Mouse (Mus musculus) liver, embryonic 13.5 days (tissue): Measurements from ENCODE around the gene Ldhd. TPM values are rescaled to one million over a fixed set of nuclear protein-coding genes. Genes with fewer than 3 reads are reported as not detected.

Experiments used
- ATAC-seq: fragments of 200-750 bp; cut with Nextera tagmentation; 2 replicates; pipeline ENCODE4 v1.8.0; 2017; ENCODE audit warnings: low read depth, mild to moderate bottlenecking, moderate number of reproducible peaks, moderate library complexity
- DNase-seq: peaks from one replicate; pipeline ENCODE4 v3.0.0; 2022
- H3K27ac ChIP-seq: fragments of 300-500 bp; sonication (generic); 2 replicates; pipeline ENCODE4 v1.5.1; 2015; ENCODE audit warnings: moderate library complexity, mild to moderate bottlenecking, inconsistent platforms
- H3K27me3 ChIP-seq: fragments of 300-500 bp; sonication (generic); 2 replicates; pipeline ENCODE4 v1.6.1; 2015; ENCODE audit warnings: mild to moderate bottlenecking, inconsistent platforms
- H3K36me3 ChIP-seq: fragments of 300-500 bp; sonication (generic); 2 replicates; pipeline ENCODE4 v1.6.1; 2015; ENCODE audit warnings: mild to moderate bottlenecking, inconsistent platforms
- H3K4me1 ChIP-seq: fragments of 300-500 bp; sonication (generic); replicated peaks from 2 replicates; pipeline ENCODE4 v1.6.1; 2015; ENCODE audit warnings: inconsistent platforms
- H3K4me2 ChIP-seq: fragments of 300-500 bp; sonication (generic); 2 replicates; pipeline ENCODE4 v1.6.1; 2015; ENCODE audit warnings: inconsistent platforms, mild to moderate bottlenecking, moderate library complexity
- H3K4me3 ChIP-seq: fragments of 300-500 bp; sonication (generic); replicated peaks from 2 replicates; pipeline ENCODE4 v1.5.1; 2015; ENCODE audit warnings: mild to moderate bottlenecking, inconsistent platforms
- H3K9ac ChIP-seq: fragments of 300-500 bp; sonication (generic); 2 replicates; pipeline ENCODE4 v1.6.1; 2015; ENCODE audit warnings: mild to moderate bottlenecking, inconsistent platforms
- H3K9me3 ChIP-seq: fragments of 300-500 bp; sonication (generic); replicated peaks from 2 replicates; pipeline ENCODE4 v1.6.1; 2016; ENCODE audit warnings: inconsistent platforms
- WGBS: fragments of 180-500 bp; shearing (Covaris S2); methylation state at CpG from one replicate; pipeline ENCODE4 v1.1.7; 2015; ENCODE audit not compliant: insufficient replicate concordance; 5-methylcytosine and 5-hydroxymethylcytosine counted together
- polyA plus RNA-seq: library from polyadenylated mRNA; unstranded; fragments of >200 nt; fragmentation: Nextera tagmentation; extraction: Ambion mirVana; gene quantifications from 2 replicates; pipeline ENCODE4 v1.2.1, GENCODE M21; 2015

Gene Ldhd
- polyA plus RNA-seq, 1 experiment from 2014 or later = 0.10 TPM

DNA sequence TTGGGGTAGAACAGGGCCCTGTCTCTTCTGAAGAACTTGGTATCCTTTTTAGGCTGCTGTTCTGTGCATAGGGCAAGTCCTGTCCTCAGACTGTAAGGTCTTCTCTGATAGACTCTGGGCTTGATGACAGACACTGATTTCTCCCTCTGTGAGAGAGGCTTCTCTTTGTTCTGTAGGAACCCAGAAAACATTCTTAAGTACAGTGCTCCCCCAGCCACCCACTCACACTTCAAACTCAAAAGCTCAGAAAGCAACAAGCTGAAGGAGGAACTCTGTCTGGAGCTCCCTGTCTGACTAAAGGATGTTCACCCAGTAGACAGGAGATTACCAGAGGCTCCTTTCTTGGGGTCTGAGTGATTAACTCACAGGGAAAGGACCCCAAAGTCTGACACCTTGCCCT is 53.7 kb downstream of the Ldhd start:
- DNase-seq (no peak), ATAC-seq (no peak)
- H3K27me3 ChIP-seq = no peaks in the 10 kb centered on the region
- H3K9ac ChIP-seq = no peak overlapping the region
- no peaks in the 10 kb centered on the region for H3K9me3 ChIP-seq
- peaks cover 38% of the 10 kb centered on the region for H3K4me1 ChIP-seq
- H3K27ac ChIP-seq = no peak overlapping the region
- H3K4me3 ChIP-seq = no peak overlapping the region
- 0 out of 2 replicates have a peak, but pooled peaks cover 3% of the 10 kb centered on the region for H3K36me3 ChIP-seq
- H3K4me2 ChIP-seq = no peak overlapping the region

DNA sequence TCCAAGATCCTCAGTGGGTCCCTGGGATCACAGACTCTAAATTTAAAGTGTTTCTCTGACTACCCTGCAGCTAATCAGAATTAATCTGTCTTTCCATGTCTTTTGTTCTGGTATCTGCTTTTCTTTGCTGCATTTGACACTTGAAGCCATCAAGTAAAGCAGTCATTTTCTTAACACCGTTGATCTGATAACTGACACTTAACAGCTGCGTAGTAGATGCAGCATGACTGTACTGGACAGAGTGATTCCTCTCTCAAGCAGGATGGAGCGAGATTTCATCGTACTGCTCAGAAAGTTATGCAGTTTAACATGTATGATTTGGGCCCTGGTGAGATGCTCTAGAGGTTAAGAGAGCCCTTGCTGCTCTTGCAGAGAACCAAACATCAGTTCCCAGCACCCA is 54.7 kb downstream of the Ldhd start:
- Histone ChIP-seq H3K4me1 (peaks cover 46% of the 10 kb centered on the region), H3K4me3 (no peak overlapping the region), H3K4me2 (no peak overlapping the region), H3K27me3 (no peaks in the 10 kb centered on the region), H3K27ac (no peak overlapping the region), H3K36me3 (0 out of 2 replicates have a peak, but pooled peaks cover 3% of the 10 kb centered on the region), H3K9me3 (no peaks in the 10 kb centered on the region), H3K9ac (no peak overlapping the region)
- DNase-seq (no peak), ATAC-seq (no peak)
- 72% methylated on average over 4 of the region's 4 CpGs for WGBS

DNA sequence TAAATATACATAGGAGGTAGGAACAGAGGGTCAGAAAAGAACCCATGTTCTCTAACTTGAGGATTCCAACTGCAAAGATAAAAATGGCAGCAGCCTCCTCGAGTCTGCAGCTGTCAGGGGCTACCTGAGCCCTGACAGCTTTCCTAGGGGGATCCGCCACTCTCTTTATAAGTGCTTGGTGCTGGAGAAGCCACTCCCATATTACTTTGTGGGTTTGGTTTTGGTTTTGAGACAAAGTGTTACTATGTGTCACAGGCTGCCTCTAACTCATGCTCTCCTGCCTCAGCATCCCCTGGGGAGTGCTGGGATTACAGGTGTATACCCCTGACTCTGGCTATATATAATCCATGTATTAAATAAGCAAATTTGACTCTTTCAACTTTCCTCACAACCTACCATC is 56.2 kb downstream of the Ldhd start:
- Histone ChIP-seq H3K4me1 (peaks cover 56% of the 10 kb centered on the region), H3K9me3 (no peaks in the 10 kb centered on the region), H3K27ac (peak overlapping the region; percentile 81), H3K9ac (peak overlapping the region; percentile 67), H3K4me2 (peak overlapping the region; percentile 74), H3K36me3 (0 out of 2 replicates have a peak, but pooled peaks cover 3% of the 10 kb centered on the region), H3K4me3 (peak overlapping the region; percentile 52), H3K27me3 (no peaks in the 10 kb centered on the region)
- no peak for DNase-seq
- 29% methylated on average over 2 of the region's 2 CpGs for WGBS
- ATAC-seq = peak; percentile 49

Other genes with a start within 250 kb of the Ldhd start
- gene Fa2h, start 236.6 kb downstream of the Ldhd start, polyA plus RNA-seq = not detected in 2 replicates
- gene Wdr59, start 108.3 kb downstream of the Ldhd start, polyA plus RNA-seq = 1.8 and 2.5 TPM in 2 replicates
- gene Znrf1, start 94.3 kb downstream of the Ldhd start, polyA plus RNA-seq = 5.3 and 5.7 TPM in 2 replicates
- gene Zfp1, start 13.0 kb upstream of the Ldhd start, polyA plus RNA-seq = 5.7 and 6.0 TPM in 2 replicates
- 1.5 and 2.9 TPM in 2 replicates for gene Ctrb1, start 60.6 kb upstream of the Ldhd start, polyA plus RNA-seq
- gene Bcar1, start 113.4 kb upstream of the Ldhd start, polyA plus RNA-seq = 5.6 and 6.3 TPM in 2 replicates
- gene Cfdp1, start 223.9 kb upstream of the Ldhd start, polyA plus RNA-seq = 113 and 136 TPM in 2 replicates
- 4.3 and 5.4 TPM in 2 replicates for gene Tmem170, start 246.4 kb upstream of the Ldhd start, polyA plus RNA-seq